Mouse (Mus musculus): Measurements from ENCODE around the gene Ofcc1. TPM values are rescaled to one million over a fixed set of nuclear protein-coding genes. Genes with fewer than 3 reads are reported as not detected.

The Ofcc1 gene
- polyA plus RNA-seq, 1 experiment from 2014 or later, result not detected

GRCm38 (mm10) chr13:40323301-40323700 lies 37.9 kb downstream of the Ofcc1 start:
- Histone ChIP-seq H3K4me2 (ENCODE audit: low read depth) (no peak overlapping the region), H3K9ac (ENCODE audit: low read length) (no peak overlapping the region), H3K4me1 (ENCODE audit: control insufficient read depth, insufficient read depth, low read length) (no peaks in the 10 kb centered on the region), H3K36me3 (ENCODE audit: control insufficient read depth, insufficient read depth, low read length) (no peaks in the 10 kb centered on the region), H3K27me3 (ENCODE audit: control insufficient read depth, insufficient read depth, low read length) (no peaks in the 10 kb centered on the region), H3K4me3 (ENCODE audit: low read depth, low read length) (no peak overlapping the region), H3K9me3 (ENCODE audit: control insufficient read depth, low read length) (no peaks in the 10 kb centered on the region), H3K27ac (ENCODE audit: low read depth, low read length) (no peak overlapping the region)
- DNase-seq (ENCODE audit: low spot score) (no peak), ATAC-seq (ENCODE audit: insufficient read depth, low FRiP score, low TSS enrichment) (no peak)
- WGBS, result 85% methylated on average over 5 of the region's 5 CpGs

- no peaks in the 10 kb centered on the region for H3K27me3 ChIP-seq (ENCODE audit: control insufficient read depth, insufficient read depth, low read length)
These were observed 40.3 kb downstream of the Ofcc1 start for GRCm38 (mm10) chr13:40320814-40321525.

GRCm38 (mm10) chr13:40317731-40318130 lies 43.5 kb downstream of the Ofcc1 start:
- Histone ChIP-seq H3K4me3 (ENCODE audit: low read depth, low read length) (no peak overlapping the region), H3K4me2 (ENCODE audit: low read depth) (no peak overlapping the region), H3K36me3 (ENCODE audit: control insufficient read depth, insufficient read depth, low read length) (no peaks in the 10 kb centered on the region), H3K9me3 (ENCODE audit: control insufficient read depth, low read length) (no peaks in the 10 kb centered on the region), H3K4me1 (ENCODE audit: control insufficient read depth, insufficient read depth, low read length) (no peaks in the 10 kb centered on the region), H3K27ac (ENCODE audit: low read depth, low read length) (no peak overlapping the region), H3K27me3 (ENCODE audit: control insufficient read depth, insufficient read depth, low read length) (no peaks in the 10 kb centered on the region), H3K9ac (ENCODE audit: low read length) (no peak overlapping the region)
- no peak for DNase-seq (ENCODE audit: low spot score)
- 94% methylated on average over 2 of the region's 2 CpGs for WGBS
- no peak for ATAC-seq (ENCODE audit: insufficient read depth, low FRiP score, low TSS enrichment)

More at GRCm38 (mm10) chr13:40320814-40321525, 40.3 kb downstream of the Ofcc1 start:
- no peak overlapping the region for H3K27ac ChIP-seq (ENCODE audit: low read depth, low read length)
- no peaks in the 10 kb centered on the region for H3K4me1 ChIP-seq (ENCODE audit: control insufficient read depth, insufficient read depth, low read length)
- ATAC-seq (ENCODE audit: insufficient read depth, low FRiP score, low TSS enrichment) (no peak), DNase-seq (ENCODE audit: low spot score) (no peak)
- H3K4me2 ChIP-seq (ENCODE audit: low read depth), result no peak overlapping the region
- no peaks in the 10 kb centered on the region for H3K9me3 ChIP-seq (ENCODE audit: control insufficient read depth, low read length)
- H3K9ac ChIP-seq (ENCODE audit: low read length), result no peak overlapping the region
- H3K4me3 ChIP-seq (ENCODE audit: low read depth, low read length), result no peak overlapping the region
- no peaks in the 10 kb centered on the region for H3K36me3 ChIP-seq (ENCODE audit: control insufficient read depth, insufficient read depth, low read length)
- 86% methylated on average over 6 of the region's 6 CpGs for WGBS

GRCm38 (mm10) chr13:40315158-40315792 lies 46.0 kb downstream of the Ofcc1 start:
- Histone ChIP-seq H3K4me1 (ENCODE audit: control insufficient read depth, insufficient read depth, low read length) (no peaks in the 10 kb centered on the region), H3K4me2 (ENCODE audit: low read depth) (no peak overlapping the region), H3K27me3 (ENCODE audit: control insufficient read depth, insufficient read depth, low read length) (no peaks in the 10 kb centered on the region), H3K9ac (ENCODE audit: low read length) (no peak overlapping the region), H3K4me3 (ENCODE audit: low read depth, low read length) (no peak overlapping the region), H3K36me3 (ENCODE audit: control insufficient read depth, insufficient read depth, low read length) (no peaks in the 10 kb centered on the region), H3K9me3 (ENCODE audit: control insufficient read depth, low read length) (no peaks in the 10 kb centered on the region), H3K27ac (ENCODE audit: low read depth, low read length) (no peak overlapping the region)
- WGBS, result 82% methylated on average over 4 of the region's 4 CpGs
- DNase-seq (ENCODE audit: low spot score), result no peak
- no peak for ATAC-seq (ENCODE audit: insufficient read depth, low FRiP score, low TSS enrichment)

- H3K4me3 ChIP-seq (ENCODE audit: low read depth, low read length), result no peak overlapping the region
- H3K4me2 ChIP-seq (ENCODE audit: low read depth), result no peak overlapping the region
- H3K36me3 ChIP-seq (ENCODE audit: control insufficient read depth, insufficient read depth, low read length), result no peaks in the 10 kb centered on the region
- H3K27ac ChIP-seq (ENCODE audit: low read depth, low read length), result no peak overlapping the region
- H3K9ac ChIP-seq (ENCODE audit: low read length), result no peak overlapping the region
- WGBS, result 93% methylated on average over 2 of the region's 2 CpGs
- ATAC-seq (ENCODE audit: insufficient read depth, low FRiP score, low TSS enrichment) (no peak), DNase-seq (ENCODE audit: low spot score) (no peak)
- H3K27me3 ChIP-seq (ENCODE audit: control insufficient read depth, insufficient read depth, low read length), result no peaks in the 10 kb centered on the region
- H3K9me3 ChIP-seq (ENCODE audit: control insufficient read depth, low read length), result no peaks in the 10 kb centered on the region
- no peaks in the 10 kb centered on the region for H3K4me1 ChIP-seq (ENCODE audit: control insufficient read depth, insufficient read depth, low read length)
These were observed 68.4 kb downstream of the Ofcc1 start for GRCm38 (mm10) chr13:40292891-40293290.

- H3K4me1 ChIP-seq (ENCODE audit: control insufficient read depth, insufficient read depth, low read length), result 0 out of 2 replicates have a peak, but pooled peaks cover 7% of the 10 kb centered on the region
- WGBS, result 86% methylated on average over 10 of the region's 10 CpGs
- ATAC-seq (ENCODE audit: insufficient read depth, low FRiP score, low TSS enrichment), result no peak
These were observed 70.4 kb downstream of the Ofcc1 start for GRCm38 (mm10) chr13:40290846-40291245.

GRCm38 (mm10) chr13:40288650-40289049 lies 72.6 kb downstream of the Ofcc1 start:
- Histone ChIP-seq H3K4me2 (ENCODE audit: low read depth) (no peak overlapping the region), H3K4me3 (ENCODE audit: low read depth, low read length) (no peak overlapping the region), H3K27ac (ENCODE audit: low read depth, low read length) (no peak overlapping the region), H3K4me1 (ENCODE audit: control insufficient read depth, insufficient read depth, low read length) (0 out of 2 replicates have a peak, but pooled peaks cover 7% of the 10 kb centered on the region), H3K9ac (ENCODE audit: low read length) (no peak overlapping the region), H3K27me3 (ENCODE audit: control insufficient read depth, insufficient read depth, low read length) (no peaks in the 10 kb centered on the region), H3K36me3 (ENCODE audit: control insufficient read depth, insufficient read depth, low read length) (no peaks in the 10 kb centered on the region), H3K9me3 (ENCODE audit: control insufficient read depth, low read length) (no peaks in the 10 kb centered on the region)
- ATAC-seq (ENCODE audit: insufficient read depth, low FRiP score, low TSS enrichment) (no peak), DNase-seq (ENCODE audit: low spot score) (no peak)
- 72% methylated on average over 4 of the region's 4 CpGs for WGBS

More at GRCm38 (mm10) chr13:40290846-40291245, 70.4 kb downstream of the Ofcc1 start:
- H3K9ac ChIP-seq (ENCODE audit: low read length), result no peak overlapping the region
- H3K4me3 ChIP-seq (ENCODE audit: low read depth, low read length), result no peak overlapping the region
- H3K36me3 ChIP-seq (ENCODE audit: control insufficient read depth, insufficient read depth, low read length), result no peaks in the 10 kb centered on the region
- DNase-seq (ENCODE audit: low spot score), result no peak
- no peak overlapping the region for H3K27ac ChIP-seq (ENCODE audit: low read depth, low read length)
- H3K27me3 ChIP-seq (ENCODE audit: control insufficient read depth, insufficient read depth, low read length), result no peaks in the 10 kb centered on the region
- H3K9me3 ChIP-seq (ENCODE audit: control insufficient read depth, low read length), result no peaks in the 10 kb centered on the region
- no peak overlapping the region for H3K4me2 ChIP-seq (ENCODE audit: low read depth)

- peak overlapping the region; percentile 32 for H3K4me2 ChIP-seq (ENCODE audit: low read depth)
- peak; percentile 34 for DNase-seq (ENCODE audit: low spot score)
- peak; percentile 63 for ATAC-seq (ENCODE audit: insufficient read depth, low FRiP score, low TSS enrichment)
These were observed 73.8 kb downstream of the Ofcc1 start for GRCm38 (mm10) chr13:40287266-40288002.

More at GRCm38 (mm10) chr13:40287266-40288002, 73.8 kb downstream of the Ofcc1 start:
- Histone ChIP-seq H3K9ac (ENCODE audit: low read length) (no peak overlapping the region), H3K4me3 (ENCODE audit: low read depth, low read length) (0 out of 2 replicates have a peak overlapping the region, but pooled peaks have one; percentile 2), H3K36me3 (ENCODE audit: control insufficient read depth, insufficient read depth, low read length) (no peaks in the 10 kb centered on the region), H3K27ac (ENCODE audit: low read depth, low read length) (no peak overlapping the region), H3K27me3 (ENCODE audit: control insufficient read depth, insufficient read depth, low read length) (no peaks in the 10 kb centered on the region), H3K9me3 (ENCODE audit: control insufficient read depth, low read length) (no peaks in the 10 kb centered on the region), H3K4me1 (ENCODE audit: control insufficient read depth, insufficient read depth, low read length) (0 out of 2 replicates have a peak, but pooled peaks cover 7% of the 10 kb centered on the region)
- 39% methylated on average over 21 of the region's 21 CpGs for WGBS

All from neural tube, embryonic 11.5 days (tissue).